Mouse (Mus musculus): ENCODE measurements at regions not wholly inside any gene's neighbourhood (a gene's known extent, or its start where the extent isn't known, plus 50 kb on each side); places are given as distances from the start of the nearest gene placed in this dataset.

DNA sequence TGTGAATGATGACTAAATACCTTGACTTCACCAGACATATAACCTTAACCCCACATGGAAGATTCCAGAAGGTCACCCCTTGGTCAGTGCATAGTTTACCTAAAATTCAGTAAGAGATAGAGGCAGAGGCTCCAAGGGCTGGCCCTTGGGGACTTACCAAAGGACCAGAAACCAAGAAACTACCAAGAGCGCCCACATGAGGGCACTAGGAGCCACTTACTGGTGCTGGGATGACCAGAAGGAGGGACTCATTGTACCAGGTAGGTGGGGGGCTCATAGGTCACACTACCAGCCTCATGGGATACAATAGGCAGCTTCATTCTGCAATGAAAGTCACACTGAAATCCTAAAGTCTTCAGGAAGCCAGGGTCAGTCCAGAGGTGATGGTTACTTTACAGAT lies 201.4 kb upstream of the Fam19a5 start:
- TF ChIP-seq CTCF (IDR thresholded peaks at IDR 0.05; ENCODE audit: control insufficient read depth, insufficient read depth, insufficient replicate concordance, low read depth, low read length) (no peak), POLR2A (IDR thresholded peaks at IDR 0.05; ENCODE audit: control insufficient read depth, low read depth, low read length) (no peak)

Data from testis, adult 2 months (tissue).